Mouse (Mus musculus) ES-E14 (cell line): ENCODE measurements at regions not wholly inside any gene's neighbourhood (a gene's known extent, or its start where the extent isn't known, plus 50 kb on each side); places are given as distances from the start of the nearest gene placed in this dataset.

Source experiments
- CHD2 ChIP-seq: IDR thresholded peaks from 2 replicates; pipeline ENCODE4 v1.6.1; 2014; ENCODE audit warnings: mild to moderate bottlenecking, low read depth, low read length, inconsistent platforms
- ZNF384 ChIP-seq: IDR thresholded peaks from 2 replicates; pipeline ENCODE4 v1.6.1; 2012; ENCODE audit warnings: low read depth, low read length, inconsistent platforms

GRCm38 (mm10) chr3:17661987-17662386 is 286.2 kb upstream of the Cypt12 start:
- no peak for TF ChIP-seq ZNF384
- no peak for TF ChIP-seq CHD2
